Mouse (Mus musculus) layer of hippocampus, adult 8-10 months (tissue): ENCODE measurements around the gene Tkt. TPM values are rescaled to one million over a fixed set of nuclear protein-coding genes. Genes with fewer than 3 reads are reported as not detected.

ENCODE experiments used
- DNase-seq, 2 experiments: peaks; one replicate each; pipeline ENCODE4 v3.0.0; 2022; ENCODE audit warnings: low spot score in 2 of 2
- total RNA-seq, 4 experiments: library from RNA; stranded (reverse); gene quantifications; 2 replicates each; pipeline ENCODE4 v1.2.4; 2022

The Tkt gene
- total RNA-seq, 4 experiments from 2014 or later: 171 to 205 (median 194) TPM

GRCm38 (mm10) chr14:30584497-30585251 is 36.5 kb downstream of the Tkt start:
- DNase-seq: no peak

DNA sequence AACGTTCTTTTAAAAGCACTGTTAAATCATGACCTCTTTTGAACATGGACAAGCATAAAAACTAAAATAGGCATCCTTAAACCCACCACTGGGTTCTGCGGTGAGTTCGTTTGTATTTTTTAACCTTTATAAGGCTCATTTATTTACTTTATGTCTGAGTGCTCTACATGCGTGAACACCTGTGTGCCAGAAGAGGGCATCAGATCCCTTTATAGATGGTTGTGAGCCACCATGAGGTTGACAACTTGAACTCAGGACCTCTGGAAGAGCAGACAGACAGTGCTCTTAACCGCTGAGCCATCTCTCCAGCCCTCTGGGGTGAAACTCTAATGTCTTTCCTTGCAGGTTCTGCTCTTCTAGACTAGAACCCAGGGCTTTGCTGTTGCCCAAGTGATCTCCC is 37.2 kb downstream of the Tkt start:
- no peak for DNase-seq

DNA sequence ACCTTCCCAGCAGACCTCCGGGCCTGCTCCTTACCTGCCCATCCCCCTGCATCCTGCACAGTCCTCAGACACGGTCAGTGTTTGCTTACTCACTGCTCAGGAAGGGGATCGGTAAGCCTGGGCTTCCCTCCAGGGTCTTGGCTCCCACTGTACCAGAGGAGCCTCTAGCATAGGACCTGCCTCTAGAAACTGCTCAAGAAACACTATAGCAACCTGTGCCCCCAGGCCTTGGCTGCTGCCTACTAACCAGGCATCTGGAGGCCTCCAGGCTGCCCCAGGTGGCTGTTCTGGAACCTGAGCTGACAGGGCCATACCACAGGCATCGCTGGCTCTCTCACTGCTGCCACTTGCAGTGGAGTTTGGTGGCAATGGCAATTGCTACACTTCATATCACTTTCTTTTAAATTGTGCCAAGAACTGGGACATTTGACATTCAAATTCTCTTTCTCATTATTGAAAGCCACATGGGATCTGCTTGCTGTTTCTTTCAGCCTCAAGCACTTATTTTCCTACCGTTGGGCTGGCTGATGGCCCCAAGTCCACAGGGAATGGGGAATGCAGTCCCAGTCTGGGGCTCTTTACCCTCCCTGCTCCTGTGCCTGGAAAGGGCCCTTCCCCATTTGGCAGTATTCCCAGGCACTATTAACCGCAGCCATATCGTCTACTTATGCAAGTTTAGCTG is 38.8 kb downstream of the Tkt start:
- DNase-seq: no peak

DNA sequence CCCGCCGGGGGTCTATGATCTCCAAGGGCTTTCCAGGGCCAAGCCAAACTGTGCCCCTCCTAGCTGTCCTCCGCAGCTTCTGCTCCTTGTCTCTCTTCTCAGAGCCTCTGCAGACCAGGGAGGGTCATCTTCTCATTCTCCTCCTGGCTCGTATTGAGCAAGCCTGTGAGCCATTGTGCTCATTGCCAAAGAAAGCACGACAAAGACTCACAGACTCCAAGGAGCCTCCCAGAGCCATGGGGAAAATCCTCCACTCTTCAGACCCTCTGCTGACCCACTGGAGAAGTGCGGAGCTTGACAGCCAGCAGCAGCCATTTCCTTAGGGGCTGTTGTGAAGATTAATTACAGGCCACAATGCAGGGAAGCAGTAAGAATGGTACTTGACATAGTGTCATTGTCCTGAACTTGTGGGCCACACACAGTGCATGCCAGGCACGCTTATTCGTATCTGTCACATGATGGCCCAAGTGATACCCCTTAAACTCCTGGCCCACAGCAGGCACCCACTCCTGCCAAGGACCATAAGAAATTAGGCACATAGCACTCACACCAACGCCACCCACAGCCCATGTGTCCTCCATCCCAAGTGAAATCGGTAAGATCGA is 42.0 kb downstream of the Tkt start:
- DNase-seq: no peak

- DNase-seq: no peak
These were observed 42.8 kb downstream of the Tkt start for GRCm38 (mm10) chr14:30590918-30591317.

- DNase-seq: peak in 1 of 2 experiments; percentile 65
These were observed 43.3 kb downstream of the Tkt start for GRCm38 (mm10) chr14:30591417-30591816.

DNA sequence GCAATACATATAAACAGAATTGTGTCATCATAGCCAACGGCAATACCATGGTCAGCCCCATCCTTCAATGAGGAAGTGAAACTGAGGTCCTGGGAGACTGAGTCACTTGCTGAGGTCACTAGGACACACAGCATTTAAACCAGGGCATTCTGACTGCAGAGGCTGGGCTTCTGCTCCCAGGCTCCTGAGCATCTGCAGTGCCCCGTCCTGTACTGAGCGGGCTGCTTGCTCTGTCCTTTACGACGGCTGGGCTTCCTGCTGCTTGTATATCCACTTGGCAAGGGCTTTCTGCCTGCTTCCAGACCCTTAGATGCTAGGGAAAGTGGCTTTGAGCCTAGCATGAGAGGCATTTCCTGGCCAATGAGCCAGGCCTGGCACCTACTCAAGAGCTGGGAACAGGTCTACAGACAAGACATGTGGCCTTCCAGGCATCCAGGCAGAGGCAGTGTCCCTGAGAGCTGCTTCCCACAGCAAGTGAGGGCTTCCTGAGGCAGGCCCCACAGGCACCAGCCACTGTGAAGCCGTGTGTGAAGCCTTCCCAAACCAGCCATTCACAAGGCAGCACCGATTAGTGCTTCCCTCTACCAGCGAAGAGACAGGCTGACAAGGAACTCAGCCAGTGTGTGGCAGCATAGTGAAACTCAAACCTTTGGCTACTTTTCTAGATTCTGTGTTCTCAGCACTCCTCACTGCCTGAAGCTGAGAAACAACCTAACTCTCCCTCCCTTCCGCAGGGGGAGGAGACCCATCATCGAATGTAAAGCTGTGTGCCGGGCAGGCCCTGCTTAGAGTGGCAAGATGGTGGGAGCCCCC is 45.3 kb downstream of the Tkt start:
- peak; percentile 35 to 48 for DNase-seq

DNA sequence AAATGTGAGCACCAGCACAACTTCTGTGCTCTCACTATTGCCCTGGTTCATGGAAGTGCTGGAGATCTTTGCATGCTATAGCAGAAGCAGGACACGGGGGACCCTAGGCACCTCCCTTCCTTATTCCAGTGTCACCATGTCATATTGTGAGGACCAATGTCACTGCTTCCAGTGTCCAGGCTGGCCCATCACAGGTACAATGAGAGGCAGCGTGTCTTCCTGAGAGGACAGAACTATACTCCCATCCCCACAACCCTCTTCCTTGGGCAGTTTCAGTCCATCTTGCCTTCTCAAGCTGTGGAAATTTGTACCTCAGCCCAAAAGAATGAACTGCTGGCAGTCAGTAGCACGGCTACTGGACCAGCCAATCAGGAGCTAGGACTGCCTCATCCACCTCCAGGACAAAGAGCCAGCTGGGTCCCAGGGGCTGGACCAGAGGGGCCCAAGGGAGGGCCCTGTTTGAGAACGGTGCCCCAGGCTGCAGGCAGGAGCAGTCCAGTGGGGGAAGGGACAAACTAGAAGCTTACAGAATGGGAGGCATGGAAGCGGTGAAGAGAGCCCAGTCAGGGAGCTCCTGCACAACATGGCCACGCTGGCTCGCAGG is 46.0 kb downstream of the Tkt start:
- peak in 1 of 2 experiments; percentile 66 for DNase-seq

DNA sequence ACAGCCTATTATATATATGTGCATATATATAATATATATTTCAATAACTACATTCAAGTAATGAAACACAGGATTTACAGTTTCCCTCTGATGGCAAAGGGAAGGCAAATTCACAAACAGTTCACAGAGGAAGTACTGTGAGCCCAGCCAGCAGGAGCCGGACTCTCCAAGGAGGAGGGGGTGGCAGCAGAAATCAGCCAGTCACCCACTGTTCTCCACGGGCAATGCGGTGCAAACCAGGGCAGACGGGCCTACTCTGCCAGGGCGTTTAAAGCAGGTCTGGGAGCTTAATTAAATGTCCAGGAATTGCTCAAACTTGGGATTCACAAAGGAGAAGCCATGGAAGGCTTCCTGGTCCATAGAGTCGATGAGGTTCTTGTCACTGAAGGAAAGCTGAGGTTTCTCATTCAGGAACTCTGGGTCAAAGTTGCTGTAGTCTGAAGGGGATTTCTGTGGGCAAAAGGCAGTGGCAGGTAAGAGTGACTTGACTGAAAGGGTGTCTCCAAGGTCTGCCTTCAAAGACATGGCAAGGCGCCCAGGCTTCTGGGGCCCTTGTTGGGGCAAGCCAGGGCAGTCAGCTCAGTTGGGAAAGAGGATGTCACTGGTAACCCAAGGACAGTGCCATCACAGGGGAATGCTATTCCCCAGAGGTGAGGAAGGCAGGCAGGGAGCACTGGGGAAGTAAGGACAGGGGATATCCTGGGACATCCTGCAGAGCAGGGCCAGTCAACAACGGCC is 47.6 kb downstream of the Tkt start:
- DNase-seq: no peak

- DNase-seq: no peak
These were observed 48.2 kb downstream of the Tkt start for GRCm38 (mm10) chr14:30596407-30596806.

DNA sequence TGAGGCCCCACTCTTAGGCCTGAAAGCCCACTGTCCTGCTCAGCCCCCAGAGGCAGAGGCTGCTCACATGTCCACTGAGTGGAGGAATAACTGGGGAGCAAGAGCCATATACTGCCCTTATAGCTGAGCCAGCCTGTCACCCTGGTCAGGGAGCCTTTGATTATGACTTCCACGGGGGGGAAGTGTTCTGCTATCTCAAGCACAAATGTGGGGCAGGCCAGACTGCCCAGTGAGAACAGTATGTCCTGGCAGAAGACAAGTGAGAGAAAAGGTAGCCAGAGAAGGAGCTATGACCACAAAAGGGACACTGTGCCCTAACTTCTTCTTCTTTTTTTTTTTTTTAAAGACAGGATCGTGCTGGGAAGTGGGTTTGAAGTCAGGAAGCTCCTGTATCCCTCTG is 49.0 kb downstream of the Tkt start:
- DNase-seq: no peak

DNA sequence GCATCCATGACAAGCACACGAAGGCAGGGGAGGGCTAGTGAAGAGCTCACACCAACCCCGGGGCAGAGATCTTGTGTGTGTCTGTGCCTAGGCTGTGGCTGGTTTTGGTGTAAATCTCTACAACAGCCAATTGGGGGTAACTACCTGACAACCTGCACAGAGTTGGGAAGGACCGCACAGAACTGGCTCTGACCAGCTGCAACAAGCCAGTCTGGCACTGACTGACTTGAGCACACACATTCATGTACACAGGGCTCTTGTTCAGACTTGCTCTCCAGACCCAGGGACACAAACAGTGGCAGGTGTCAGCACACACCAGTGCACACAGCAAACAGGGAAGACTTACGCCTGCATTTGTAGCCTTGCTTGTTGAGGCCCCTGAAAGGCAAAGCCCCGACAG is 58.7 kb downstream of the Tkt start:
- no peak for DNase-seq

- no peak for DNase-seq
These were observed 59.5 kb downstream of the Tkt start for GRCm38 (mm10) chr14:30607696-30608095.

GRCm38 (mm10) chr14:30608176-30608575 is 60.0 kb downstream of the Tkt start:
- DNase-seq: no peak

DNA sequence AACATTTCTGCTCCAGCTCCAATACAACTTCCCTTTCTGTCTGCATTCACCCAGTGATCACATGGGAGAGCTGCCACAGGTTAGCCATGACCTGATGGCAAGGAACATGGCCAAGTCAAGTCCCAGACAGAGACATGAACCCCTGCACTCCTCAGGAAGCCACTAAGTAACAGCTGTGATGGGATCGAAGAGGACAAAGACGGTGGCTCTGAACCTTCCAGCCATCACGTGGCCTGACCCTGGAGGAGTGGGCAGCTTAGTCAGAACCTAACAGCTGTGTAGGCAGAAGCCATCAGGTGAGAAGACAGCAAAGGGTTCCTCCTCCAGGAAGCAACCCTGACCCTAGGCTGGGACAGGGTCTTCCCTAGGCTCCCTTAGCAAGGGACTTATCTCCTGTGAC is 61.3 kb downstream of the Tkt start:
- no peak for DNase-seq

DNA sequence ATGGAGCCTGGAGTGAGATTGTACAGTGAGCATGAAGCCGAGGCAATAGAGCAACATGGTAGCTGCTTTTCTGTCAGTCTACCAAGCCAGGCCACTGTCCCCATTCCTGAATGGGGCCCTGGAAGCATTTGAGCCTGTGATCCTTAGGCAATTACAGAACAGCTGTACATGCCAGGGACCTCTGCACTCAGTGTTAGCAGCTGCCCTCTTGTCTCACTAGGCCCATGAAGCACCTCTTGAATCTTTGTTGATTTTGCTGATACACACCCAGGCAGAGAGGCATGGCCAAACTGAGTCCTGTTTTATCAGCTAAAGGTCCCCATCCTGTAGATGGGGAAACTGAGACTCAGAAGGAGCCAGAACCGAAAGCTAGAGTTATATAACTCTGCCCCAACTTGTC is 62.1 kb downstream of the Tkt start:
- no peak for DNase-seq

GRCm38 (mm10) chr14:30610940-30611339 is 62.8 kb downstream of the Tkt start:
- DNase-seq: no peak

- peak in 1 of 2 experiments; percentile 55 for DNase-seq
These were observed 64.4 kb downstream of the Tkt start for GRCm38 (mm10) chr14:30612523-30612922.

- no peak for DNase-seq
These were observed 65.0 kb downstream of the Tkt start for GRCm38 (mm10) chr14:30612962-30613715.

DNA sequence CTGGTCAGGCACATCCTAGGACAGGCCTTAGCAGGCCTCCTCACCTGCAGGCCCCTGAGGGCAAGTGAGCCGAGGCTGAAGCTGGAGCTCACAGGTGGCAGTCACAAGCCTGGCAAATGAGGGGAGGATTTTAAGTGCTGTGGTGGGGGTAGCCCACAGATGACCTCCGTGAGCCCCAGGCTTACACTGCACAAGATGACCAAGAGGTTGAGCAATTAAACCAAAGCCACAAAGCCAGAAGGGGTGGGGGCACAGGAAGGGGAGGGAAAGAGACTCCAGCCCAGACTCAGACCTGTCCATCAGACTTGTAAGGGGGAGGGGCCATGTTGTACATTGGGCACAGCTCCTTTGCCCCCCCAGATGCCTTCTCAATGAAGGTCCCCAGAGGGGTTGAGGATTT is 68.6 kb downstream of the Tkt start:
- DNase-seq: no peak
